Mouse (Mus musculus): ENCODE measurements around the gene Tas2r107. TPM values are rescaled to one million over a fixed set of nuclear protein-coding genes. Genes with fewer than 3 reads are reported as not detected.

Tas2r107 gene
- not detected in 2 replicates for polyA plus RNA-seq (2012; rRNA removed; ENCODE audit: low replicate concordance)

DNA sequence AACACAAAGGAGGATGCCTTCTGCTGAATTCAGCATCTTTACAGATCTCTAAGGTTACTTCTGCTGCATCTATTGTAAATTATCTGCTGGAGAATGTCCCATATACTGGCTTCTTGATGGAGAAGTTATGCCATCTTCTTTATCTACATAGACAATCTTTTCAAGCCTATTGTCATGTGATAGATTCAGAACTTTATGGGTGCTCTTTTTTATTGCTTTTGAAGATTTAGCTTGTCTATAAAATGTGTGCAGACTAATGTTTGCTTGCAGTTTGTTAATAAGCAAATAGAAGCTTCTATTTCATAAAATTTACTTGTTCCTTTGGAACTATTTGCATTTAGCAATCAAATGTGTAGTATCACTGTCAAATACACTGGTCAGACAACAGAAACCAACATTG is at the start of gene Tas2r107:
Gene Tas2r107 (minus strand): TSS at position 101 of the 400 bp plus-strand sequence.

DNA sequence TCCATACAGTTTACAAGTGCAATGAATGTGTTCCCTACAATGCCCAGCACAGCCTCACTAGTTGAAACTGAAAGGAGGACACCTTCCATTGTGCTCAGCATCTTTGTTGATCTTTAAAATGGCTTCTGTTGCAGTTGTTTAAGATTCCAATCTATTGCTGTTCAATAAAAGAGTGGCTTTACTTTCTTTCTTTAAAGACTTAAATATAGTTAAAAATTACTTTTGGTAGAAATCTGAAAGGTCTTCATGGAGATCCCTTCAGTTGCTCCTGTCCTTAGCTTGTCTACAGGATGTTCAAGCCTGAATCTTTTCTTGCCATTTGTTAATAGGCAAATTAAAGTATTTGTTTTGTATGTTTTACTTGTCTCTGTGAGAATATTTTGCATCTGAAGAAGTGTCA is 30.0 kb upstream of the Tas2r107 start, which contains the start of gene Tas2r114:
Gene Tas2r114 (minus strand): TSS at position 101 of the 400 bp plus-strand sequence.

DNA sequence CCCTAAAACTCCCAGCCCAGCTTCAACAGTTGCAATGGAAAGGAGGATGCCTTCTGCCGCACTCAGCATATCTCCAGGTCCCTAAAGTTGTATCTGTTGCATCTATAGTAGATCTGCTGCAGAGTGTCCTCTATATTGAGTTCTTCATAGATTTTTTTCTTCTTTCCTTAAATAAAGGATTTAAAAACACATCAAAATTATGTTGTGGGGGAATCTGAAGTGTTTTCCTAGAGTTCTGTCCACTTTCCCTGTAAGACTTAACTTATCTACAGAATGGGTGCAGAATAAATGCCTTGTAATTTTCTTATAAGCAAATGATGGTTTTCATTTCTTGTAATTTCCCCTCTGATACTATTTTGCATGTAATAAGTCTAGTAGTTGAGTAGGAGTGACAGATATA is 27.4 kb upstream of the Tas2r107 start, which contains the start of gene Tas2r105:
Gene Tas2r105 (minus strand): TSS at position 101 of the 400 bp plus-strand sequence.

DNA sequence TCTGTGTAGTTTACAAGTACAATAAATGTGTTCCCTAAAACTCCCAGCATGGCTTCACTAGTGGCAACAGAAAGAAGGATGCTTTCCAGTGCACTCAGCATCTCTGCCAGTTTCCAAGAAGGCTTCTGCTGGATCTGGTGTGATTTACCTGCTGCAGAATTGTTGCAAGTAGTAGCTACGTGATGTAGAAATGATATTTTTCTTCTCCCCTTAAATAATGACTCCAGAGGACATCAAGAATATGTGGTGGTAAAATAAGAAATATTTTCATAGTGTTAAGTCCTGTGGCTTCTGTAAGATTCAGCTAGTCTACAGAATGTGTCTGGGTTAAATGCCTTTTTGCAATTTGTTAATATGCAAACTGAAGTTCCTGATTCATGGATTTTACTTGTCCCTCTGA is 25.7 kb upstream of the Tas2r107 start, which contains the start of gene Tas2r104:
Gene Tas2r104 (minus strand): TSS at position 101 of the 400 bp plus-strand sequence.

DNA sequence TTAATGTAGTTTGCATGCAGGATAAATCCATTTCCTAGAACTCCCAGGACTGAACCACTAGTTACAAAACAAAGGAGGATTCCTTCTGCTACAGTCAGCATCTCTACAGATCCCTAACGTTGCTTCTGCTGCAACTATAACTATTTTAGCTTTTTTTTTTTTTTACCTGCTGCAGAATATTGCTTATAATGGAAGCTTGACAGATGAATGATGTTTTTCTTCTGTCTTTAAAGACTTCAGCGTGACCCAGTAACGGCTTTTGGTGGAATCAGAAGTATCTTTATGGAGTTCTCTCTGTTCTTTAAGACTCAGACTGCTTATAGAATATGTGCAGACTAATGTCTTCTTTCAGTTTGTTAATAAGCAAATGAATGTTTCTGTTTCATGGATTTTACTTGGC is 18.8 kb upstream of the Tas2r107 start, which contains the start of gene Tas2r106:
Gene Tas2r106 (minus strand): TSS at position 101 of the 400 bp plus-strand sequence.

DNA sequence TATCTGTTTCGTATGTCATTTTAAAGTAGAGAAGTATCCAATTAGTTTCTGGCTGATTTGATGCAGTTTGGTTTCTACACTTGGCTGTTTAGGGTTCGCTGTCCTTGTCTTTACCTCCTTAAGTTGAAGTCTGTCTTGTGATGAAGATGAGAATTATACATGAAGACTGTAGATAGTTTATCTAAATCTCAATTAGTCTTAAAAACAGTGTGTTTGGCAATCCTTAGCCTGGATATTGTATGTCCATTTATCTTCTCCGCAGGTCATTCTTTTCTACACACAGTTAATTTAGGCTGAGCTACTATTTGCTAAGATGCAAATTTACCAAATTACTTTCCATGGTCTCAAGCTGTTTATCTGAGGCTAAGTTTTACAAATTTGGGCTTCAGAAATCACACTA is 29.1 kb downstream of the Tas2r107 start, which contains the start of gene Tas2r130:
Gene Tas2r130 (minus strand): TSS at position 101 of the 400 bp plus-strand sequence.

Other genes starting within 250 kb of the Tas2r107 start
- gene 5430401F13Rik, start 173.7 kb downstream of the Tas2r107 start, polyA plus RNA-seq (2012; rRNA removed; ENCODE audit: low replicate concordance) = not detected in 2 replicates
- not detected in 2 replicates for gene Gm6619, start 173.7 kb downstream of the Tas2r107 start, polyA plus RNA-seq (2012; rRNA removed; ENCODE audit: low replicate concordance)
- not detected in 2 replicates for gene Tas2r130, start 29.2 kb downstream of the Tas2r107 start, polyA plus RNA-seq (2012; rRNA removed; ENCODE audit: low replicate concordance)
- not detected in 2 replicates for gene Tas2r106, start 18.7 kb upstream of the Tas2r107 start, polyA plus RNA-seq (2012; rRNA removed; ENCODE audit: low replicate concordance)
- gene Tas2r104, start 25.6 kb upstream of the Tas2r107 start, polyA plus RNA-seq (2012; rRNA removed; ENCODE audit: low replicate concordance) = not detected in 2 replicates
- not detected in 2 replicates for gene Tas2r105, start 27.3 kb upstream of the Tas2r107 start, polyA plus RNA-seq (2012; rRNA removed; ENCODE audit: low replicate concordance)
- gene Tas2r114, start 29.9 kb upstream of the Tas2r107 start, polyA plus RNA-seq (2012; rRNA removed; ENCODE audit: low replicate concordance) = not detected in 2 replicates

Data from subcutaneous adipose tissue, adult 2 months (tissue).